Mouse (Mus musculus) MEL (cell line): ENCODE results near the gene Tox2. TPM values are rescaled to one million over a fixed set of nuclear protein-coding genes. Genes with fewer than 3 reads are reported as not detected.

Source experiments
- DNase-seq: peaks from one replicate; pipeline ENCODE4 v3.0.0; 2011; ENCODE audit warnings: low read depth, low spot score
- H3K27ac ChIP-seq: 2 replicates; pipeline ENCODE4 v1.5.1; 2012; ENCODE audit warnings: low read depth, mild to moderate bottlenecking, control low read depth, low read length, moderate library complexity; ENCODE audit not compliant: control insufficient read depth
- H3K27me3 ChIP-seq, 2 experiments: fragments of 150-350 bp in 1 of 2; sonication (generic) in 1 of 2; 2 replicates each; pipeline ENCODE4 v1.6.1; 2012; ENCODE audit warnings: low read length in 2 of 2, mild to moderate bottlenecking in 2 of 2, improper control_type of control experiment in 1 of 2, moderate library complexity in 1 of 2; ENCODE audit not compliant: insufficient read depth in 2 of 2, control insufficient read depth in 1 of 2
- H3K36me3 ChIP-seq, 2 experiments: 2 replicates each; pipeline ENCODE4 v1.6.1; 2012 to 2014; ENCODE audit warnings: low read length in 2 of 2, improper control_type of control experiment in 1 of 2, inconsistent platforms in 1 of 2, mild to moderate bottlenecking in 1 of 2; ENCODE audit not compliant: insufficient read depth in 2 of 2, control insufficient read depth in 1 of 2
- H3K4me1 ChIP-seq, 2 experiments: fragments of 150-350 bp in 1 of 2; sonication (generic) in 1 of 2; 2 replicates each; pipeline ENCODE4 v1.6.1; 2012; ENCODE audit warnings: low read length in 2 of 2, improper control_type of control experiment in 1 of 2, mild to moderate bottlenecking in 1 of 2; ENCODE audit not compliant: insufficient read depth in 2 of 2, control insufficient read depth in 1 of 2
- H3K4me3 ChIP-seq, 2 experiments: fragments of 150-350 bp in 1 of 2; sonication (generic) in 1 of 2; 2 replicates each; pipeline ENCODE4 v1.5.1; 2012; ENCODE audit warnings: low read depth in 2 of 2, low read length in 2 of 2, mild to moderate bottlenecking in 2 of 2, moderate library complexity in 2 of 2, control low read depth in 1 of 2, improper control_type of control experiment in 1 of 2; ENCODE audit not compliant: control insufficient read depth in 1 of 2, insufficient read depth in 1 of 2
- H3K79me2 ChIP-seq: 2 replicates; pipeline ENCODE4 v1.6.1; 2012; ENCODE audit warnings: mild to moderate bottlenecking, low read length, moderate library complexity; ENCODE audit not compliant: control insufficient read depth, poor library complexity, insufficient read depth
- H3K9ac ChIP-seq: 2 replicates; pipeline ENCODE4 v1.6.1; 2012; ENCODE audit warnings: low read depth, mild to moderate bottlenecking, control low read depth, low read length, moderate library complexity; ENCODE audit not compliant: control insufficient read depth, poor library complexity, severe bottlenecking
- H3K9me3 ChIP-seq: fragments of 150-350 bp; sonication (generic); replicated peaks from 2 replicates; pipeline ENCODE4 v1.6.1; 2012; ENCODE audit warnings: mild to moderate bottlenecking, low read length, improper control_type of control experiment, moderate library complexity; ENCODE audit not compliant: insufficient read depth
- CHD1 ChIP-seq: IDR thresholded peaks from 2 replicates; pipeline ENCODE4 v1.6.1; 2012; ENCODE audit warnings: low read depth, mild to moderate bottlenecking, inconsistent platforms, low read length, improper control_type of control experiment
- CTCF ChIP-seq, 3 experiments: IDR thresholded peaks in 2 of 3; conservative IDR thresholded peaks in 1 of 3; 2 replicates each; pipeline ENCODE4 v1.5.1; 2011 to 2012; ENCODE audit warnings: low read length in 3 of 3, low read depth in 2 of 3, mild to moderate bottlenecking in 2 of 3, improper control_type of control experiment in 1 of 3, inconsistent platforms in 1 of 3, mixed read lengths in 1 of 3, moderate library complexity in 1 of 3; ENCODE audit not compliant: control insufficient read depth in 1 of 3, insufficient read depth in 1 of 3, poor library complexity in 1 of 3, severe bottlenecking in 1 of 3
- ELF1 ChIP-seq: IDR thresholded peaks from 2 replicates; pipeline ENCODE4 v1.6.1; 2014; ENCODE audit warnings: low read depth, mild to moderate bottlenecking, inconsistent platforms, low read length, improper control_type of control experiment, moderate library complexity
- EP300 ChIP-seq, 2 experiments: IDR thresholded peaks; 2 replicates each; pipeline ENCODE4 v1.6.1; 2011; ENCODE audit warnings: improper control_type of control experiment in 2 of 2, low read length in 2 of 2, low read depth in 1 of 2, mild to moderate bottlenecking in 1 of 2
- ETS1 ChIP-seq: IDR thresholded peaks from 2 replicates; pipeline ENCODE4 v1.6.1; 2012; ENCODE audit warnings: low read depth, mild to moderate bottlenecking, inconsistent platforms, low read length, improper control_type of control experiment, moderate library complexity
- GABPA ChIP-seq: IDR thresholded peaks from 2 replicates; pipeline ENCODE4 v1.6.1; 2012; ENCODE audit warnings: low read depth, mild to moderate bottlenecking, inconsistent platforms, low read length, improper control_type of control experiment, moderate library complexity
- GATA1 ChIP-seq: IDR thresholded peaks from 2 replicates; pipeline ENCODE4 v1.6.1; 2011; ENCODE audit warnings: low read depth, low read length, improper control_type of control experiment
- JUND ChIP-seq: IDR thresholded peaks from 2 replicates; pipeline ENCODE4 v1.6.1; 2011; ENCODE audit warnings: low read depth, mild to moderate bottlenecking, improper control_type of control experiment, low read length
- KAT2A ChIP-seq: conservative IDR thresholded peaks from 2 replicates; pipeline ENCODE4 v1.6.1; 2012; ENCODE audit warnings: low read depth, low read length, improper control_type of control experiment, inconsistent platforms
- MAX ChIP-seq: IDR thresholded peaks from 2 replicates; pipeline ENCODE4 v1.6.1; 2011; ENCODE audit warnings: low read length, improper control_type of control experiment
- MAZ ChIP-seq: IDR thresholded peaks from 2 replicates; pipeline ENCODE4 v1.6.1; 2012; ENCODE audit warnings: low read depth, mild to moderate bottlenecking, inconsistent platforms, low read length, improper control_type of control experiment
- MEF2A ChIP-seq: IDR thresholded peaks from 2 replicates; pipeline ENCODE4 v1.6.1; 2014; ENCODE audit warnings: low read depth, mild to moderate bottlenecking, inconsistent platforms, low read length, improper control_type of control experiment; ENCODE audit not compliant: poor library complexity, insufficient replicate concordance, severe bottlenecking; ENCODE audit errors: extremely low read depth
- MXI1 ChIP-seq: IDR thresholded peaks from 2 replicates; pipeline ENCODE4 v1.6.1; 2011; ENCODE audit warnings: mild to moderate bottlenecking, low read depth, low read length, improper control_type of control experiment
- NRF1 ChIP-seq: IDR thresholded peaks from 2 replicates; pipeline ENCODE4 v1.6.1; 2014; ENCODE audit warnings: low read depth, mild to moderate bottlenecking, inconsistent platforms, low read length, improper control_type of control experiment, moderate library complexity; ENCODE audit not compliant: poor library complexity, insufficient read depth, severe bottlenecking
- POLR2A ChIP-seq, 2 experiments: IDR thresholded peaks; 2 replicates each; pipeline ENCODE4 v1.6.1; 2011 to 2012; ENCODE audit warnings: low read length in 2 of 2, mild to moderate bottlenecking in 2 of 2, control low read depth in 1 of 2, improper control_type of control experiment in 1 of 2, low read depth in 1 of 2, moderate library complexity in 1 of 2; ENCODE audit not compliant: control insufficient read depth in 1 of 2, insufficient read depth in 1 of 2, poor library complexity in 1 of 2
- RCOR1 ChIP-seq: IDR thresholded peaks from 2 replicates; pipeline ENCODE4 v1.6.1; 2012; ENCODE audit warnings: low read depth, mild to moderate bottlenecking, inconsistent platforms, low read length, improper control_type of control experiment
- SIN3A ChIP-seq: IDR thresholded peaks from 2 replicates; pipeline ENCODE4 v1.6.1; 2012; ENCODE audit warnings: low read length, improper control_type of control experiment, inconsistent platforms
- TBP ChIP-seq: IDR thresholded peaks from 2 replicates; pipeline ENCODE4 v1.8.0; 2011; ENCODE audit warnings: low read depth, low read length, improper control_type of control experiment
- TCF12 ChIP-seq: IDR thresholded peaks from 2 replicates; pipeline ENCODE4 v1.6.1; 2014; ENCODE audit warnings: low read depth, mild to moderate bottlenecking, inconsistent platforms, low read length, improper control_type of control experiment, moderate library complexity
- USF1 ChIP-seq: IDR thresholded peaks from 2 replicates; pipeline ENCODE4 v1.6.1; 2014; ENCODE audit warnings: low read depth, mild to moderate bottlenecking, inconsistent platforms, low read length, improper control_type of control experiment, moderate library complexity
- USF2 ChIP-seq, 2 experiments: IDR thresholded peaks; 2 replicates each; pipeline ENCODE4 v1.6.1; 2011 to 2012; ENCODE audit warnings: improper control_type of control experiment in 2 of 2, low read length in 2 of 2, borderline replicate concordance in 1 of 2, inconsistent platforms in 1 of 2, low read depth in 1 of 2, mild to moderate bottlenecking in 1 of 2; ENCODE audit not compliant: insufficient read depth in 1 of 2
- ZC3H11A ChIP-seq: IDR thresholded peaks from 2 replicates; pipeline ENCODE4 v1.6.1; 2012; ENCODE audit warnings: low read depth, mild to moderate bottlenecking, inconsistent platforms, low read length, improper control_type of control experiment
- ZNF384 ChIP-seq: IDR thresholded peaks from 2 replicates; pipeline ENCODE4 v1.6.1; 2012; ENCODE audit warnings: low read depth, mild to moderate bottlenecking, inconsistent platforms, low read length, improper control_type of control experiment
- polyA plus RNA-seq, 2 experiments: library from polyadenylated mRNA; stranded (reverse) in 1 of 2; unstranded in 1 of 2; fragments of >175 nt in 1 of 2; fragments of >200 nt in 1 of 2; gene quantifications; 2 replicates each; pipeline versions ENCODE4 v1.2.1 to v1.2.4; 2012; ENCODE audit warnings: low replicate concordance in 2 of 2, low read depth in 1 of 2; ENCODE audit not compliant: insufficient read length in 2 of 2, insufficient read depth in 1 of 2, missing spikeins in 1 of 2
- total RNA-seq: library from RNA; depleted of rRNA; stranded (reverse); fragments of 300-350 nt; gene quantifications from 2 replicates; pipeline ENCODE4 v1.2.3, GENCODE M21; 2012

The Tox2 gene
- total and polyA plus RNA-seq, 3 experiments: not detected

GRCm38 (mm10) chr2:163174066-163174465 is 28.9 kb upstream of the Tox2 start:
- H3K4me3 ChIP-seq: no peak overlapping the region
- H3K36me3 ChIP-seq: no peaks in the 10 kb centered on the region
- no peak overlapping the region for H3K9ac ChIP-seq
- H3K4me1 ChIP-seq: no peaks in the 10 kb centered on the region
- H3K9me3 ChIP-seq: no peaks in the 10 kb centered on the region
- H3K79me2 ChIP-seq: no peaks in the 10 kb centered on the region
- no peaks in the 10 kb centered on the region for H3K27me3 ChIP-seq
- H3K27ac ChIP-seq: no peak overlapping the region
- no peak for TF ChIP-seq MAX
- no peak for TF ChIP-seq EP300 (IDR thresholded peaks at IDR 0.05; ENCODE audit: low read depth in 1 of 2, low read length in 2 of 2)
- TF ChIP-seq SIN3A: no peak
- TF ChIP-seq RCOR1: no peak
- no peak for TF ChIP-seq ELF1
- no peak for TF ChIP-seq MAZ
- no peak for TF ChIP-seq CHD1
- DNase-seq: no peak

GRCm38 (mm10) chr2:163175831-163176230 is 27.1 kb upstream of the Tox2 start:
- no peaks in the 10 kb centered on the region; a peak in 1 of 4 replicates for H3K27me3 ChIP-seq
- no peak for DNase-seq
- no peaks in the 10 kb centered on the region for H3K9me3 ChIP-seq
- H3K4me1 ChIP-seq: no peaks in the 10 kb centered on the region
- no peak overlapping the region for H3K9ac ChIP-seq
- no peak for TF ChIP-seq TBP
- TF ChIP-seq GABPA: no peak
- no peak for TF ChIP-seq USF1
- TF ChIP-seq ETS1: no peak
- TF ChIP-seq ZC3H11A: no peak
- no peak for TF ChIP-seq KAT2A
- TF ChIP-seq ZNF384: no peak
- TF ChIP-seq SIN3A: no peak
- no peak for TF ChIP-seq CTCF (IDR thresholded peaks at IDR 0.05 in 2 of 3, conservative IDR thresholded peaks at IDR 0.05 in 1 of 3; ENCODE audit: control insufficient read depth in 1 of 3, insufficient read depth in 1 of 3, low read depth in 2 of 3, low read length in 3 of 3, poor library complexity in 1 of 3, severe bottlenecking in 1 of 3)
- TF ChIP-seq POLR2A (IDR thresholded peaks at IDR 0.05; ENCODE audit: control insufficient read depth in 1 of 2, insufficient read depth in 1 of 2, low read depth in 1 of 2, low read length in 2 of 2, poor library complexity in 1 of 2): no peak
- TF ChIP-seq RCOR1: no peak
- no peak for TF ChIP-seq NRF1
- no peak for TF ChIP-seq MAZ
- no peak for TF ChIP-seq JUND
- TF ChIP-seq MEF2A: no peak
- TF ChIP-seq MXI1: no peak
- TF ChIP-seq GATA1: no peak
- TF ChIP-seq USF2 (IDR thresholded peaks at IDR 0.05; ENCODE audit: borderline replicate concordance in 1 of 2, insufficient read depth in 1 of 2, low read depth in 1 of 2, low read length in 2 of 2): no peak
- no peak for TF ChIP-seq TCF12
- H3K4me3 ChIP-seq: no peak overlapping the region
- no peak overlapping the region for H3K27ac ChIP-seq
- no peaks in the 10 kb centered on the region for H3K79me2 ChIP-seq
- H3K36me3 ChIP-seq: no peaks in the 10 kb centered on the region
